ENCODE assay signal across 9 mouse cellular contexts in genomic region chr10:93777372-93777771, GRCm38 (mm10). TPM values are rescaled to one million over a fixed set of nuclear protein-coding genes. Genes with fewer than 3 reads are reported as not detected.
A peak's percentile ranks its signal among the peaks of the same experiment; 100 is the strongest.
DNase-seq lines count a peak whose midpoint lies in the region; ATAC-seq and TF ChIP-seq lines count a peak whose summit lies in the region.
"Had no signal": no experiment of that assay in that cellular context is flagged by ENCODE, and none has a peak within 500 bp of the region (broad histone marks: within the 10 kb centered on the region; RNA-seq: fewer than 3 reads in every experiment).

No protein-coding gene starts in this region.

- no peak overlapping the region for H3K27ac ChIP-seq in forebrain, postnatal 0 days (ENCODE audit: low read depth, low read length)
- H3K27ac ChIP-seq in forebrain, embryonic 12.5 days, result no peak overlapping the region
- H3K27ac ChIP-seq in thymus, adult 2 months (ENCODE audit: control insufficient read depth, insufficient read depth, low read length), result no peak overlapping the region
- H3K27ac ChIP-seq in liver, postnatal 0 days (ENCODE audit: low read depth), result no peak overlapping the region
- H3K27ac ChIP-seq: neural tube, embryonic 12.5 days had no signal

- no peak overlapping the region for H3K9ac ChIP-seq in forebrain, postnatal 0 days
- no peak overlapping the region for H3K9ac ChIP-seq in forebrain, embryonic 12.5 days
- no peak overlapping the region for H3K9ac ChIP-seq in liver, postnatal 0 days (replicated peaks)
- H3K9ac ChIP-seq: neural tube, embryonic 12.5 days had no signal

- H3K36me3 ChIP-seq in forebrain, postnatal 0 days (ENCODE audit: insufficient read depth), result no peaks in the 10 kb centered on the region
- no peaks in the 10 kb centered on the region for H3K36me3 ChIP-seq in forebrain, embryonic 12.5 days (replicated peaks)
- no peaks in the 10 kb centered on the region for H3K36me3 ChIP-seq in thymus, adult 2 months (ENCODE audit: control insufficient read depth, insufficient read depth, low read length)
- no peaks in the 10 kb centered on the region for H3K36me3 ChIP-seq in liver, postnatal 0 days (replicated peaks; ENCODE audit: insufficient read depth, low read length)
- H3K36me3 ChIP-seq: neural tube, embryonic 12.5 days had no signal

- H3K9me3 ChIP-seq in forebrain, postnatal 0 days (ENCODE audit: low read length), result no peaks in the 10 kb centered on the region
- no peaks in the 10 kb centered on the region for H3K9me3 ChIP-seq in forebrain, embryonic 12.5 days
- H3K9me3 ChIP-seq in liver, postnatal 0 days (ENCODE audit: low read length), result no peaks in the 10 kb centered on the region
- H3K9me3 ChIP-seq: neural tube, embryonic 12.5 days had no signal

- no peak for TF ChIP-seq POLR2A in thymus, adult 2 months (IDR thresholded peaks at IDR 0.05; ENCODE audit: control insufficient read depth, extremely low read depth, insufficient read depth, low read length, poor library complexity)

- H3K4me1 ChIP-seq in forebrain, postnatal 0 days (ENCODE audit: insufficient read depth), result no peaks in the 10 kb centered on the region
- H3K4me1 ChIP-seq in forebrain, embryonic 12.5 days, result no peaks in the 10 kb centered on the region
- no peaks in the 10 kb centered on the region for H3K4me1 ChIP-seq in thymus, adult 2 months (replicated peaks; ENCODE audit: control insufficient read depth, insufficient read depth, low read length)
- H3K4me1 ChIP-seq in liver, postnatal 0 days (ENCODE audit: insufficient read depth), result no peaks in the 10 kb centered on the region
- H3K4me1 ChIP-seq: neural tube, embryonic 12.5 days had no signal

- no peak for ATAC-seq in forebrain, postnatal 0 days
- no peak for ATAC-seq in forebrain, embryonic 12.5 days (ENCODE audit: low FRiP score)
- no peak for ATAC-seq in liver, postnatal 0 days

- no peak overlapping the region for H3K4me3 ChIP-seq in forebrain, postnatal 0 days (ENCODE audit: low read depth, low read length)
- H3K4me3 ChIP-seq in forebrain, embryonic 12.5 days (replicated peaks), result no peak overlapping the region
- H3K4me3 ChIP-seq in thymus, adult 2 months (ENCODE audit: control insufficient read depth, insufficient read depth, low read length), result no peak overlapping the region
- no peak overlapping the region for H3K4me3 ChIP-seq in liver, postnatal 0 days (ENCODE audit: low read depth, low read length)
- H3K4me3 ChIP-seq: neural tube, embryonic 12.5 days had no signal

- 51% methylated on average over 7 of the region's 7 CpGs for WGBS in forebrain, postnatal 0 days
- WGBS in forebrain, embryonic 12.5 days, result 51% methylated on average over 7 of the region's 7 CpGs
- WGBS in thymus, adult 2 months, result 54% methylated on average over 7 of the region's 7 CpGs
- WGBS in liver, postnatal 0 days (ENCODE audit: insufficient replicate concordance), result 40% methylated on average over 7 of the region's 7 CpGs

- TF ChIP-seq CTCF in forebrain, postnatal 0 days (IDR thresholded peaks at IDR 0.05; ENCODE audit: low read depth), result peak; percentile 56
- TF ChIP-seq CTCF in thymus, adult 2 months (IDR thresholded peaks at IDR 0.05; ENCODE audit: borderline replicate concordance, control insufficient read depth, extremely low read depth, insufficient read depth, low read length, poor library complexity), result peak; percentile 30; the same call in 1 of the 2 replicates
- peak; percentile 82 for TF ChIP-seq CTCF in liver, postnatal 0 days (IDR thresholded peaks at IDR 0.05; ENCODE audit: low read depth)

- H3K27me3 ChIP-seq in forebrain, postnatal 0 days (ENCODE audit: insufficient read depth, low read length), result no peaks in the 10 kb centered on the region
- H3K27me3 ChIP-seq in forebrain, embryonic 12.5 days, result peaks cover 9% of the 10 kb centered on the region; the same call in 1 of the 2 replicates
- H3K27me3 ChIP-seq in thymus, adult 2 months (ENCODE audit: control insufficient read depth, insufficient read depth, low read length), result no peaks in the 10 kb centered on the region
- no peaks in the 10 kb centered on the region for H3K27me3 ChIP-seq in liver, postnatal 0 days (ENCODE audit: insufficient read depth, low read length)

- DNase-seq in forebrain, postnatal 0 days, result no peak
- DNase-seq in thymus, adult 2 months, result peak; percentile 31
- no peak for DNase-seq in thymus, adult 18-20 months
- DNase-seq in cerebellum, postnatal 14 days, result peak; percentile 86 to 88
- peak; percentile 81 for DNase-seq in heart, postnatal 4 days
- peak; percentile 75 for DNase-seq in liver, postnatal 0 days
- peak; percentile 44 to 76 for DNase-seq in spleen, postnatal 4 days (ENCODE audit: low spot score in 2 of 2)

- H3K4me2 ChIP-seq in forebrain, postnatal 0 days (ENCODE audit: low read depth), result no peak overlapping the region
- no peak overlapping the region for H3K4me2 ChIP-seq in forebrain, embryonic 12.5 days
- no peak overlapping the region for H3K4me2 ChIP-seq in liver, postnatal 0 days (ENCODE audit: low read depth, low read length)
- H3K4me2 ChIP-seq: neural tube, embryonic 12.5 days had no signal

- no peak for TF ChIP-seq EP300 in liver, postnatal 0 days (IDR thresholded peaks at IDR 0.05; ENCODE audit: low read depth)

RNA-seq across cellular contexts. Expression of gene Usp44, which starts 54.0 kb away (rescaled TPM):
- total RNA-seq in forebrain, postnatal 0 days (2014; rRNA removed), result 0.08 and 0.14 TPM in 2 replicates
- 0.05 and 0.08 TPM in 2 replicates for polyA plus RNA-seq in forebrain, postnatal 0 days (2015; fragmentation: Nextera tagmentation; extraction: Ambion mirVana)
- polyA plus RNA-seq in forebrain, embryonic 12.5 days (2016; fragmentation: Nextera tagmentation; extraction: Ambion mirVana), result 7.7 and 9.5 TPM in 2 replicates
- polyA plus RNA-seq in thymus, adult 2 months (2012; rRNA removed), result 1.1 and 1.3 TPM in 2 replicates
- under 1 TPM in 1 of 2 experiments, not detected in 1; 0.11 TPM for total RNA-seq in heart, postnatal 4 days (2021)
- 0.22 and 0.23 TPM in 2 replicates for polyA plus RNA-seq in liver, postnatal 0 days (2015; fragmentation: Nextera tagmentation; extraction: Ambion mirVana)

Comparison
In these comparisons a context has a peak if more than half of its experiments do, and no peak if none do; other contexts are left out.
1. DNase-seq: peak in thymus, adult 2 months (single experiment), cerebellum, postnatal 14 days (2 of 2), heart, postnatal 4 days (single experiment), liver, postnatal 0 days (single experiment) and spleen, postnatal 4 days (2 of 2); none in forebrain, postnatal 0 days (single experiment) and thymus, adult 18-20 months (0 of 2).
2. CTCF ChIP-seq: peak in every context shown above with its lines; median percentile 82 in liver, postnatal 0 days; 56 in forebrain, postnatal 0 days; 30 in thymus, adult 2 months.